Mouse (Mus musculus): ENCODE results near the gene Slc35b2. TPM values are rescaled to one million over a fixed set of nuclear protein-coding genes. Genes with fewer than 3 reads are reported as not detected.

The Slc35b2 gene
- total RNA-seq (2015) (33.7 and 44.9 TPM in 2 replicates), total RNA-seq (2017) (48.2 and 52.2 TPM in 2 replicates)

DNA sequence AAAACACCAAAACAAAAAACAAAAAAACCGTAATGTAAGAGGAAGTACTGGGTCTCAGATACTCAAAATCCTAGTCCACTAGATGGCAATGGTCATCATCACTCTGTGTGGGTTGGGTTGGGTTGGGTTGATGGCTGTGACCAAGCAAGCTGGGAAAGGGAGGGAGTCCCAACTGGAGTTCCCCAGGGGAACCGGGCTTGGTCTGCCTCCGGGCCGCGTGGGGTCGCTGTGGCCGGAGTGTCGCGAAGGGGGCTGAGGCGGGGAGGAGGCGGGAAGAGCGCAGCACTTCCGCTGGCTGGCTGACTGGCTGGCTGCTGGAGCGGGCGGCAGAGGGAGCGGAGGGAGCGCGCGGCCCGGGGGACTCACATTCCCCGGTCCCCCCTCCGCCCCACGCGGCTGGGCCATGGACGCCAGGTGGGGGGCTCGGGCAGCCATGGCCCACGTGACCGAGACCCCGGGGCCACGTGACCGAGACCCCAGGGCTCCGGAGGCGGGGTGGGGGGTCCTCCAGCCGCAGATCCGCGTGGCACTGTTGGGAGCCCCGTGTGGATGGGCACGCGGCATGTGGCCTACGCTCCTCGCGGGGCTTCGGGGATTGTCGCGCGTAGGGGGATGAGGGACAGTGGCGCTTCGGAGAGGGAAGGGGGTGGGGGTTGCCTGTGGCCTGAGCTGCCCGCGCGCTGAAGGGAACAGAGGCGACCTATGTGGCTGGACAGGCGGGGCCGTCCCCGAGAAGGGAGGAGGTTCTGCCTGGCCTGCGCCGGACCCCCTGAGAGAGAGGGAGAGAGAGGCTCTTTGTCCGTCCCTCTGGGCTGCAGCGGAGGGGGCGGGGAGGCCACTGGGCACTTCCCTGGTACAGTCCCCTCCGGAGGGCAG lies at the start of gene Slc35b2:
TSS of gene Slc35b2 (plus strand) at position 220 of the 876 bp plus-strand sequence.
- peak; percentile 93 for ATAC-seq (ENCODE audit: poor library complexity, severe bottlenecking)

DNA sequence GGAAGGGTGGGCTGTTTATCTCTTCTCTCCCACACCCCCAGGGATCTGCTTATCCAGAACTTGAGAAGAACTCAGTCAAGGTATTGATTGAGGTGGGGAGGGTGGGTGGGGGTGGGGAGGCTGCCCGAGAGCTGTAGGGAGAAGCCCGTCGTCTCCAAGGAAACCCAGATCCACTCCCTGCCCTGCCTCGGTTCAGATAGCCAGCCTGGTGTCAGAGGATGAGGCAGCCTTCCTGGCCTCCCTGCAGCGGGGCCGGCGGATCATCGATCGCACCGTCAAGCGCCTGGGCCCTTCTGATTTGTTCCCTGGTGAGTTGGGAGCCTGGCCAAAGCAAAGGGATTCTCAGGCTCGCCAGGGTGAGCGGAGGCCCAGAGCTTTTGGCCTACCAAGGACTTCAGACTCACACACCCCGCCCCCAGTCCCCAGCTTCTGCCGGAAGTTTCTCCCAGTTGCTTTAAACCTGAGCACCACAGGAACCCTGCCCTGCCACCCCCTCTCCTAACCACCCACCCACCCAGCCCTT lies 48.4 kb upstream of the Slc35b2 start:
- ATAC-seq (ENCODE audit: poor library complexity, severe bottlenecking) = no peak

DNA sequence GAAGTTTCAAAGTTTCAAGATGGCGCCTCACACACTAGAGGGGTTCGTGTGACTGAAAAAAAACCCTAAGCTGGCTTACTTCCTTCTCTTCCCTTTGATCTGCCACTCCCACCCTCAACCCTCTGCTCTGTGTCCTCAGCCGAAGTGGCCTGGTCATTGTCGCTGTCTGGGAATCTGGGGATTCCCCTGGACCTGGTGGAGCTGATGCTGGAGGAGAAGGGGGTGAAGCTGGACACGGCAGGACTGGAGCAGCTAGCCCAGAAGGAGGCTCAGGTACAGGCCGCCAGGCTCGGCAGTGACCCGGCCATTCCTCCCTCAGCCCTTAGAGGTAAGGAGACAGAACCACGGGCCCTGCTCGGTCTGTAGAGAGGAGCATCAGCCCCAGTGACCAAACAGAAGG lies 47.9 kb upstream of the Slc35b2 start:
- ATAC-seq (ENCODE audit: poor library complexity, severe bottlenecking) = no peak

DNA sequence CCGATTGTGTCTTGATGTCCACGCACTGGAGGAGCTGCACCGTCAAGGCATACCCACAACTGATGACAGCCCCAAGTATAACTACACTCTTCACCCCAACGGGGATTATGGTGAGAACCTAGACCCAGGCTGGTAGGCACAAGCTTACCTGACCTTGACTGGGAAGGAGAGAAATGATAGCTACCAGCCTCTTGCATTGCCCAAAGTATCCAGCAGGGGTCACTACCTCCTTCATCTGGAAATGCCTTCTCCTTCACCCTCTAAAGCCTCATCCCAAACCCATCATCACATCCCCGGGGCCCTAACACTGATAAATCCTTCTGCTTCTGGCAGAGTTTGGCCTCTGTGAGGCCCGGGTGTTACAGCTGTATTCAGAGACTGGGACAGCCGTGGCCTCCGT lies 47.2 kb upstream of the Slc35b2 start:
- ATAC-seq (ENCODE audit: poor library complexity, severe bottlenecking) = peak; percentile 85

DNA sequence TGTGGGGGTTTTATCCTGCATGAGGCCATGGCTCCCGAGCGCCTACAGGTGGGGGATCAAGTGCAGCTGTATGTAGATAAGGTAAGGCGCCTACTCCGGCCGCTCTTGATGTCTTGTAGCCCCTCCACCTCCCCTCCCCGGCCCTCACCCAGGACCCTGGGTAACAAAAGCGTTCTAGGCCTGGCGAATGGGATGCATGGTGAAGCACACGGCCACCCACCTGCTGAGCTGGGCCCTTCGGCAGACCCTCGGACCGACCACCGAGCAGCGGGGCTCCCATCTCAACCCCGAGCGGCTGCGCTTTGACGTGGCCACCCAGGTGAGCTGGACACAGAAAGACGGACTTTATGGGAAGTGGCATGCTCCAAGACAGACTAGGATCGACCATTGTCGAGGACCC lies 46.5 kb upstream of the Slc35b2 start:
- no peak for ATAC-seq (ENCODE audit: poor library complexity, severe bottlenecking)

DNA sequence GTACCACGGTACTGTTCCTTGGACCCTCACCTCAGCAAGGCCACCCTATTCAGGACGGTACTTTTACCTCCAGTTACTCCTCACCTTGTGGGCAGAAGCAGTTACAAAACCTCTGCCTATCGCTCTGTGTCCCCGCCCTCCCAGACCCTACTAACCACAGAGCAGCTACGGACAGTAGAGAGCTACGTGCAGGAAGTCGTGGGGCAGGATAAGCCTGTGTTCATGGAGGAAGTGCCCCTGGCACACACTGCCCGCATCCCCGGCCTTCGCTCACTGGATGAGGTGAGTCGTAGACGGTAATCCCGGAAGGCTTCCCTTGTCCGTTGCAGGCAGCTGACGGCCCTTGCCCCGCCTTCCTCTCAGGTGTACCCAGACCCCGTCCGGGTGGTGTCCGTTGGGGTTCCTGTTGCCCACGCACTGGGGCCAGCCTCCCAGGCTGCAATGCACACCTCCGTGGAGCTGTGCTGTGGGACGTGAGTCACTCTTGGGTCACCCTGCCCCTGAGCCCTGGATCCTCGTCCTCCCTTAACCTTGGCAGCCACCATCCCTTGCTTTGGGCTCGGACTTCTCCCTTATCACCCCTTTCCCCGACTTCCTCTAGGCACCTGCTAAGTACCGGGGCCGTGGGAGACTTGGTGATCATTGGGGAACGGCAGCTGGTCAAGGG lies 46.0 kb upstream of the Slc35b2 start:
- peak; percentile 80 for ATAC-seq (ENCODE audit: poor library complexity, severe bottlenecking)

DNA sequence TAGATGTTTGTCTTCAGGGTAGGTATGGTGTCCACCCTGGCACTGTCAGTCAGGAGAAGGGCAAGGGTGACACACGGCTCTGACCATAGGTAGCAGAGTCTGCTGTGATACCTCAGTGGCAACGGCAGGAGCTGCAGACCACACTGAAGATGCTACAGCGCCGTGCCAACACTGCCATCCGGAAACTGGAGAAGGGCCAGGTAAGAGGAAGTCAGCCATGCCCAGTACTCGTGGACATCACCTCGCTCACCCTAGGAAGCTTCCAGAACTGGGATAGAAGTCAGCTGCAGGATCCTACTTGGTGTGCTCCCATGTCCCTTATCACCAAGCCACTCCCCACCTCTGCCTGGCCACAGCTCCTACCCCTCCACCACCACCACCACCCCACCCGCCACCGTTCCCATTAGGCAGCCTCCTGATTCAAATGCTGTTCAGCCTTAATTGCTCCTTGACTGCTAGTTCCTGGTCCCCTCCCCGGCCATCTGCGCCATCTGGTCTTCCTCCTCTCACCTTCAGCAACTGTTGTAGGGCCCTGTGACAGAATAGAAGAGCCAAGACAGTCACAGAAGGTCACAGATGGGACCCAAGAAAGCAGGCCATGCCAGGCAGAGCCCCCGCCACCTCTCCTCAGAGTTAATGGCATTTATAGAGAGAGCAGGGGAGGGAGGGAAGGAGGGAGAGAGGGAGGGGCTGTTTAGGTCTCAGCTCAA lies 44.8 kb upstream of the Slc35b2 start:
- no peak for ATAC-seq (ENCODE audit: poor library complexity, severe bottlenecking)

DNA sequence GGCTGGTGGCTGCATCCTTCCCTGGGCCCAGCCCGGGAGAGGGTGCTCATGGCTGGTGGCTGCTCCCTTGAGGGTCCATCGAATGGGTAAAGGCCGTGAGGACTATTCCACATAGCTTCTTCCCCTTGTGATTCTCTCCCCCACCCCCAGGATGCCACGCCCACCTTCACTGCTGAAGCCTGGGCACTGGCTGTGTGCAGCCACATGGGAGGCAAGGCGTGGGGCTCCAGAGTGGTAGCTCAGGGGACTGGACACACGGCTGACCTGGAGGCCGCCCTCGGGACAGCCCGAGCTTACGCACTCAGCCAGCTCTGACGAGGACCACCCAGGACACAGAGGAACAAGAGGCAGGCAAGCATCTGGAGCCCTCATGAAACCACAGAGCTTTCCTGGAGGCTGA lies 43.5 kb upstream of the Slc35b2 start:
- ATAC-seq (ENCODE audit: poor library complexity, severe bottlenecking) = no peak

DNA sequence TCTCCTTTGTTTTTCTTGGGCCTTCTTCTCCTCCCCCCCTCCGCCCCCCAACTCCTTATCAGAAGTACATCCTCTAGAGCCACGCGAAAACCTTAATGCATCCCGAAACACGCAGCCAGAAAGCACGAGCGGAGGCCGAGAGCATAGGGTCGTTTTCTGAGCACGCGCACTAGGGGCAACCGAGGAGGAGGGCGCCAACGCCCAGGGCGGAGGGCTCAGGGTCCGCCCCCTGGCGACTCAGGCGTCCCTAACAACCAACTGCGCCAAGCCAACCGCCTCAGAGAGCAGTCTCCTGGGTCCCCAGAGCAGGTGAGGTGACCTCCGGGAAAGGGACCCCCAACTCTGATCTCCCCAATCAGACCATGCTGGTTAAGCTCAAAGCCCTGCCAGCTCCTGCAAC lies 40.4 kb upstream of the Slc35b2 start, which contains the start of gene Tcte1:
TSS of gene Tcte1 (plus strand) at position 172 of the 400 bp plus-strand sequence.
- ATAC-seq (ENCODE audit: poor library complexity, severe bottlenecking) = no peak

DNA sequence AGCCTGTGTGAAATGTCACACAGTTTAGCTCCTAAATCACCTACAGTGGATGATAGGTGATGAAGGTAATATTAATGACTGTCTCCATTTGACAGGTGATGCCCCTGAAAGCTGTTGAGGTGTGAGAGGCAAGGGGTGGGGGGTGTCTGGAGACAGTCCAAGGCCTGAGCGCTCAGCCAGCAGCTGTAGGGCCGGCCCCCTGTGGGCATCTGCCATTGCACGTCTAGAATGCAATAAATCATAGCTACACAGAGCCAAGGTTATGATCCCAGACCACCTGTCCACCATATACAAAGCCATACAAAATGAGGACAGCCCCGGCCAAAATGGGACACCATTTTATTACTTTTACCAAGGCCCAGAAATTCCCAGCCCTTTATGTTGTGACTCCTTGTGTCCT lies 38.7 kb upstream of the Slc35b2 start:
- ATAC-seq (ENCODE audit: poor library complexity, severe bottlenecking) = no peak

DNA sequence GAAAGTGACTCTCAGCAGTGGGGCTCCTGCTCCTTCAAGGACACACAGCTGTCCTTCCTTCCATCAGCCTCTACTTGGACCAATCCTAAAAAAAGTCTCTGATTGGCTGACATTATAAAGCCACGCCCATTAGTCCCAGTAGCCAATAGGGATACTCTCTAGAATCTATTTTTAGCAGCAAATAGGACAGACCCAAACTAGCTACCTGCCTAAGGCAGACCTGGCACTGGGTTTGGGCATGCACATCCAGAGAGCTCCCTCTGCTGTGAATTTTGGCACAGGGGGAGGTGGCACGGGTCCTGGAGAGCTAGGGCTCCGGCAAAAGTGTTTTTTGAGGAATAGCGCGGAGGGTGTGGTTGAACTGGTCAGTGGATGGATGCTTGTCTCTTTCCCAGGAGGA lies 37.1 kb upstream of the Slc35b2 start:
- no peak for ATAC-seq (ENCODE audit: poor library complexity, severe bottlenecking)

DNA sequence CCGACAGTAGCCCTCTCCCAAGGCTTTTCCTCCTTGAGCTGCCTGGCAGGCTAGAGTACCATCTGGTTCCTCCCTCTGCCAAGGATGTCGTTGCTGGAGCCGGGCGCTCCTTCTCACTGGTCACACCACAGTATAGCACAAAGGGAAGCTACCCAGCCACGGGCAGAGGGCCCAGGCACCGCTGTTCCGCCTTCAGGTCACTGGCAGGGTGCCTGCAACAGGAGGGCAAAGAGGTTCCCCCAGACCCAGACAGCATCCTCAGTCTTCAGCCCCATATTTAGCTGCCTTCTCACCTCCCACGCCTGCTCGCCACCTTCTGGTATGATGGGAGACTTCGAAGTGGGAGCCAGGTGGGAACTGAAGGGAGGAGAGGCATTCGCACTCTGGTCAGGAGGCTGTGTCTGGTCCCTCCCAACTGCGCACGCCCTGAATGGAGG lies 33.3 kb upstream of the Slc35b2 start:
- no peak for ATAC-seq (ENCODE audit: poor library complexity, severe bottlenecking)

DNA sequence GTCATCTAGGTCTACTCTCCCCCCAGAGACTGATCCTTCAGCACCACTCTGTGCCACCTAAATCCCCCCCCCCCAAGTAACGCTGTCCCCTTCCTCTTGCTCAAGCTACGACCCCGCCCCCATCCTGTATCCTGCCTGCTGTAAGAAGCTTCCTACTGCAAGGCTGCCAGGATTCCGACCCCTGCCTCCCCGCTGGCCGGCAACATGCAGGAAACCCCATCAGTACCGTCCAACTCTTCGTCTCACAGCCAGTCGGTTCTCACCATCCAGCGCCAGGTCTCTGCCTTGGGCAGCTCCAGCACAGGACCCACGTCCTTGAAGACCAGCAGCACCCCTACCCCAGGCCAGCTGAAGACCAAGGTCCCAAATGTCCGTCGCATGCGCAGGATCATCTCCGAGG lies 30.8 kb upstream of the Slc35b2 start:
- no peak for ATAC-seq (ENCODE audit: poor library complexity, severe bottlenecking)

DNA sequence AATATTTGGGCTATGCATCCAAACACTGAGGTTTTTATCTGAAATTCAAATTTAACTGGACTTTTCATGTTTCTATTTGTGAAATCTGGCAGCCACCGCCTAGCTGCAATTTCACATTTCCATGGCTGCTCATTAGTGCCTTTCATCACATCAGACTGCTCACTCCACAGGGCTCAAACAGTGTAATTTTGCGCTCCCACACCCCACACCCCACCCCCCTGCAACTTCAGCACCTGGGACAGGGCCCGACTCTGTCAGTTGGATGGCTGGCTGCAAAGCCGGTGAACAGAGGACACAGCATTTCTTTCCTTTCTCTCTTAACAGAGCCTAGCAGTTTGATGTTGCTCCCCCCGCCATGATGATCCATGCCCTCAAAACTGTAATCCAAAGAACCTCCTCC lies 27.4 kb upstream of the Slc35b2 start:
- ATAC-seq (ENCODE audit: poor library complexity, severe bottlenecking) = no peak

DNA sequence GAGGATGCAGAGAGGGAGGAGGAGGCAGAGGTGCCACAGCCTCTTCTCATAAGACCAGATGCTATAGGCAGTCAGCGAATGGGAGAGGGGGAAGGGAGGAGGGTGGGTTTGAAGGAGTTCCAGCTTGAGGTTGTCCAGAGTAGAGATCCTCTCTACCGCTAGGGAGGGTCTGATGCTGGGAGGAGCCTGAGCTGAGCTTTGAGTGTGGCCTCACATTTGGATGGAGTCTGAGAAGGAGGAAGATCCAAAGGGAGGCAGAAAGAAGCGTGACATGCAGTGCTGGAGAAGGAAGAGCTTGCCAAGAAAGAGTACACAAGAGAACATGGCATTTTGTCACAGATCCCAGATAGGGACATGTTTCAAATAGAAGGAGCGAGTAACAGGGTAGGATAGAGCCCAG lies 25.3 kb upstream of the Slc35b2 start:
- no peak for ATAC-seq (ENCODE audit: poor library complexity, severe bottlenecking)

DNA sequence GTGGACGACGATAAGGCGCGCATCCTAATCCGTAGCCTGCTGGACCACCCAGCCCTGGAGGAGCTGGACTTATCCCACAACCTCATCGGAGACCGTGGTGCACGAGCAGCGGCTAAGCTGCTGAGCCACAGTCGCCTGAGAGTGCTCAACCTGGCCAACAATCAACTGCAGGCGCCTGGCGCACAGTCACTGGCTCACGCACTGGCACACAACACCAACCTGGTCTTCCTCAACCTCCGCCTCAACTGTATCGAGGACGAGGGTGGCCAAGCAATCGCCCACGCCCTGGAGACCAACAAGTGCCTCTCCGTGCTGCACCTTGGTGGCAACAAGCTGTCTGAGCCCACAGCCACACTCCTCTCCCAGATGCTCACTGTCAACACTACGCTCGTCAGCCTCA lies 24.0 kb upstream of the Slc35b2 start:
- ATAC-seq (ENCODE audit: poor library complexity, severe bottlenecking) = no peak

DNA sequence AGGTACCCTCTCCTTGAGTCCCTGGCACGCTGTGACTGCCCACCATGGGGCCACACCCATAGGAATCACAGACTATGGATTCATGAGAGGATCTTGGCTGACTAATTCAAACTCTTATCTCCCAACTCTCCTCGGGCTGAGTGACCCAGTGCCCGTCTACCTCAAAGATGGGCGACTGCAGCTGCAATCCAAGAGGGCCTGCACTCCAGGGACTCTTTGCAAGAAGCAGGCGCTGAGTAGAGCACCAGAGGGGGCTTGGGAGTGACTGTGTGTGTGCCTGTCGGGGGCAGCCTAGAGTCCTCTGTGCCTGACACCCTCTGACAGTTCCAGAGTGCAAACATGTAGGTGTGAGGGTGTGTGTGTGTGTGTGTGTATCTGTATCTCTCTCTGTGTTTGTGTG lies 21.5 kb upstream of the Slc35b2 start:
- ATAC-seq (ENCODE audit: poor library complexity, severe bottlenecking) = no peak

DNA sequence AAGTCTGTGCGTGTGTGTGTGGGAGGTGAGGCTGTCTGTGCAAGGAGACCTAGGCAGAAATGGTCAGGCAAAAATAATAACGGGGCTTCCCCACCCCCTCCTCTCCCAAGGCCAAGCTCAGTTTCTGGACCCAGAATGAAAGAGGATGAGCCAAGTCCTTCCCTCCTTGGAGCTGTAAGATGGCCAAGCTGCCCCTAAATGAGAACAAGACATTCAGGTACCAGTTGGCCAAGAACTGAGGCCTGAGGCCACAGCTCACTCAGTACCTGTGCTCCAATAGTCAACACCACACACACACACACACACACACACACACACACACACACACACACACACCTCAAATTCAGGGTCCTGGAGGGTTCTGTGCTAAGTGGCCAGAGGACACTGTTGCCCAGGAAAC lies 21.0 kb upstream of the Slc35b2 start:
- ATAC-seq (ENCODE audit: poor library complexity, severe bottlenecking) = no peak

DNA sequence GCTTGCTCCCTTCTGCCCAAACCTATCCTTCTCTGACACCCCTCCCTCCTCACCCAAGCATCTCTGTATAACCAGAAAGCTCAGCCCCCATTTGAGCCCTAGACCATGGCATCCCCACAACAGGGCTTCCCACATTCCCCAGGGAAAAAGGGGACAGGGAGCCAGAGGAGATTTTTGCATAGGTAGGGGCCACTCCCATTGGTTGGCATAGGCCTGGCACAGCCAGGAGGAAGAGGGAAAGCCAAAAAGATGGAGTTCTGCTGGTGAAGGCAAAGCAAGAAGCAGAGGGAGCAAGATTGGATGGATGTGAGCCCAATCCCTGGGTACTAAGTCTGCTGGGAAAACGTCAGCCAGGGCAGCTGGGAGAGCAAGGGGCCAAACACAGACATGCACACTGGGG lies 20.6 kb upstream of the Slc35b2 start:
- ATAC-seq (ENCODE audit: poor library complexity, severe bottlenecking) = no peak

DNA sequence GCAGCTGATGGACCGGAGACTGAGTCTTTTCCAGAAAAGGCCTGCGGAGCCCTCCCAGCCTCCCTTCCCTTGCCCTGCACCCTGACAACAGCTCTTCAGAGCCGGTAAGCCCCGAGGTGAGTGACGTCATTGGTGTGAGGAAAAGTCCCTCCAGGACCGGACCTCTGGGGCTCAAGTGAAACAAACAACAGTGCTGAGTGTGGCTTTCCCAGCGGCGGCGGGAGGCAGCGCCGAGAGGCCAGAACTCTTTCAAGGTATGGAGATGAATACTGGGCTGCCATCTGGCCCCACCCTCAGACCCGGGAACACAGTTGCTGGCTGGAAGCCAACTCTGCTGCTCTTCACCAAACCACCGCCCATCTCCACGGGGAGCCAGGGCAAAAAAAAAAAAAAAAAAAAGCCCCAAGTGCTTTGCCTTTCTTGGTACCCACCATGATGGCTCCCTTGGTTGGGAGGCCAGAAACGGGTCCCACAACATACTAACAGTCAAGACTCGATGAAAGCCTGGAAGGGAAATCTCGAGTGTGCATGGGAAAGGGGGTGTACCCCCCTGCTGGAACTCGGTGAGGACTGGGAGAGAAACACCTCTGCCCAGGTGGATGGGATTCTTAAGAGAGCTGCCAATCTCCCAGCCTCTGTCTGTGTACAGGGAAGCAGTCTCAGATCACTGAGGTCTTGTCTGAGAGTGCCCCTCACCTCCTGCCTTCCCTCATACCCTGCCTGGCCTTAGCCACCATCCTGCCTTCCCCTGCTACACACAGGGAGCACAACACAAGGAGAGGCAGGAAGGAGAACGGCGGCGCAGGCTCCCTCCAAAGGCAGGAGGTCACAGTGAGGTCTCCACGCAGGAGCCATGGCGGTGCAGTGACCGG lies 19.4 kb upstream of the Slc35b2 start:
- no peak for ATAC-seq (ENCODE audit: poor library complexity, severe bottlenecking)

Measured in megakaryocyte, adult 5-6 weeks (primary cell).